Mouse (Mus musculus) frontal cortex, postnatal 25 days (tissue): ENCODE data around the gene Clip1.

Experiments
- DNase-seq, 2 experiments: peaks; one replicate each; pipeline ENCODE4 v3.0.0; 2022; ENCODE audit warnings: low spot score in 2 of 2

The Clip1 gene

DNA sequence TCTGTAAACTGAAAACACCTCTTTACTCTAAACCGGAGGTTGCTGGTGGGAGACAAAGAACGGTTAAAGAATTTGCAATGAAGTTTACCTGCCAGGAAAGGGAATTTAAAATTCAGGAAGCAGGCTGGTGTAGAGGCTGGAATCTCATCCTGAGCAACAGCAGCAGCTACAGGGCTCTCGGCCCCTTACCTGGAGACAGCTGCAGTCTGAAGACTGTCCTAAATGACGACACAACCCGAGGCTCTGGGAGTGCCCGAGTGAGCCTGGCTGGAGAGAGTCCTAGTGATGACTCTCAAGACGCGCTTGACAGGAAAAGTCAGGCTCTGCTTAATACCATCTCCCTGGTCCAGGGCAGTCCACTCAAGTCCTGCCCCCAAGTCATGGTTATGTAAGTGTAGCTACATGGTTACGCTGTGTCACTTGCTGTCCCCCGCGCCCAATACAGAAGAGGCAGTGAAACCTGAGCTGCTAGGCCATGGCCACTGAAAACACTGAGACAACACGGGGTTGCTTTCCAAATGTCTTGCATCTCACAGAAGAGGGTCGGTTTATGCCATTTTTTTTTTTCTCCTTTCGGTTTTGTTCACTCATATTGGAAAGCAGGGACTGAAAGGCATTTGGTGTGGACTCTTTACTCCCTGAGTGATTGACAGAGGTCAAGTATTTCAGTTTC lies 13.5 kb downstream of the Clip1 start:
- no peak for DNase-seq

DNA sequence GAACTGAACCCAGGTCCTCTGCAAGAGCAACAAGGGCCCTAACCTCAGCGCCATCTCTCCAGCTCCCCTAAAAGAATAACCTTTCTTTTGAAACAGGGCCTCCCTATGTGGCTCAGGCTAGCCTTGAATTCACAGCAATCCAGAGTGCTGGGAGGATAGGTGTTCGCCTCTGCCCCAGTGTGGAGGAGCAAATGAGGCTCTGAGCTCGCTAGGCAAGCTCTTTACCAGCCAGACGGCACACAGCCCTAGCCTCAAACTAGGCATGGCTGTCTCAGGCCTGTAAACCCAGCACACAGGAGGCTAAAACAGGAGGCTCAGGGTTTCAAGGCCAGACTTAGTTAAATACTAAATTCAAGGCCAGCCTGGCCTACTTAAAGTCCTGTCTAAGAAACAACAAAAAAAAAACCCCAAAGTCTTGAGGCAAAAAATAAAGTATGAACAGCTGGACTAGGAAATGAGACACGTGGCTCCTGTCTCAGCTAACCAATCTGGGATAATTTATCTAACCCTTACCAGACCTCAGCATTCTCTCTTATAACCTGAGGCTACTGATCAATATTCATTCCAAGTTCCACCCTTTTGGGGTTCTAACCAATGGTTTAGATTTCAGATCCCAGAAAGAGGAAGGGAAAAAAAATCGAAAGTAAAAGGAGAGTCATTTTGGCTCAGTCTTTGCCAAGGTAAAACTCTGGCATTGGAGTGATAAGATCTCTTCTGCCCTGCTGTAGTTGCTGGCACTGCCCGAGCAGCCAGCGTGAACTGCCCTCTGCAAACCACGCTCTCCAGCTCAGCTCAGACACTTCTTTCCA lies 14.2 kb downstream of the Clip1 start:
- no peak for DNase-seq

DNA sequence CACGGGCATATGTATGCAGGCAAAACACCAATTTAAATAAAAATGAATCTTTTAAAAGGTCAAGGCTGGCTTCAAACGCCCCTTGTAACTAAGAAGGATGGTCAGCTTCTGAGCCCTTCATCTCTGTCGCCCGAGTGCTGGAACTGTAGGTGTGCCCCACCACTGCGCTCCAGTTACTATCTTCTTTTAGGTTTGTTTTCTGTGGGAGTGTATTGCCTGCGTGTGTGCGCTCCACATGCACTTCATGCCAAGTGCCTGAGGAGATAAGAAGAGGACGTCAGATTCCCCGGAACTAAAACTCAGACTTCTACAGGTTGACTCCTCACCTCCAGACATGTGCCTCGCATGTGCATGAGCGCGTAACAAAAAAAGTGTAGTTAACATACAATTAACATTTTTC lies 16.5 kb downstream of the Clip1 start:
- no peak for DNase-seq

DNA sequence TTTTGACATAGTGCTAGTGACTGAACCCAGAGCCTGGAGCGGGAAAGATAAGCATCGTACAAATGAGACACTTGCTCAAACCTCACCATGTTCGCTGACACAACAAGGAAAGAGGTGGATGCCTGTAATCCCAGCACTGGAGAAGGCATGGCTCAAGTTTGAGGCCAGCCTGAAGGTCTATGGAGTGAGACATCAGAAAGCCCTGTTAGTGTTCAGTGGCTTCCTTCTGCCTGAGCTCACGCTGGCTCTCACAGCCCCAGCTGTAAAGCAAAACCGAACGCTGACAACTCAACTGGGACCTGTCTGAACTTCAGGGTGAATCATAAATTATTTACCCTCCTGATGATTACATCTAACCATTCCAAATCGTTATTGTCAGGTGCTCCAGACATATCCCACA lies 18.5 kb downstream of the Clip1 start:
- DNase-seq, result no peak

DNA sequence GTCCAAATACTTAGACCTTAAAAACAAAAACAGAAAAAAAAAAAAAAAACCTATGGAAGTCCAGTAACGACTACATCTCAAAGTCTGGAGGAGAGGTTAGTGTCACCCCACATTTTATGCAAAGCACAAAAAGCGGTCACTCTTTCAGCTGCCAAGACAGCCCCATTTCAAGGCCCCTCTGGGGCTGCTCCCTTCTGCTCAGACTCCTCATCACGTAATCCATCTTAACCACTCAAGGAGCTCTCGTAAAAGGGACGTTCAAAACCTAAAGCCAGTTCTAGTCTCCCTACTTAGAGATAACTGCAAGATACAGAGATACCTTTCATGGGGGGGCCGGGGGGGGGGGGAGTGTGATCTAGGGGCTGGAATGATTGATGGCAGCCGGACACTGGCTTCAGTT lies 20.1 kb downstream of the Clip1 start:
- DNase-seq, result no peak

DNA sequence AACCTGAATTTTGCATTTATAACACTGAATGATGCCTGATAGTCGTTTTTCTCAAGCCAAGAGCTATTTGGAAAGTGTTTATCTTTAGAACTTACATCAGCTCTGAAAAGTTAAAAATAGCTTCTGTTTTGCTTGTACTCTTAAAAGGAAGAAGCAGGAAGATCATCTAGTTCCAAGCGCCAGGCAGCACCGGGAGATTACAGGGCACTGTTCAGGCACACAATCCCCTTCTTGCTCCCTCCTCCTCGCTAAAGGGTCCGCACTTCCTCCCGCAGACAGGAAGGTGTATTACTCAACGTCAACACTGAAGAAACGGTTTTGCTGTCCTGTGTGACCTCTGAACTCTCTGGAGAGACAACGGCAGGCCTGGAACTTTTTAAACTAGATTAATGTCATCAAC lies 22.4 kb downstream of the Clip1 start:
- DNase-seq, result no peak

DNA sequence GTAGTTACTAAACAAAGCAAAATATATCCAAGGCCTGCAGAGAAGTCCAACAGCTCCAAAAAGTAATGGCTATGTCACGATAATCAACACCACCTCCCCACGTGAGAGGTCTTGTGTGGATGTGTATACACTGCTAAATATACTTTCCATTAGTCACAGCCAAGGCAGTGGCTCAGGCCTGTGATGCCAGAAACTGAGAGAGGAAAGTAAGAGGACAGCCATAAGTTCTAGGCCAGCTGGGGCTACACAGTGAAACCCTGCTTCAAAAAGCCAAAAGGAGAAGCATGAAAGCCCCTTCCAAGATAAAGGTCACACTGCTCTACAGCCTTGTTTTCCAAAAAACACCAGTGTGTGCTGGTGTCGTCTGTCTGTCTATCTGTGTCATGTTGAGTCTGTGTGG lies 22.8 kb downstream of the Clip1 start:
- DNase-seq, result no peak

DNA sequence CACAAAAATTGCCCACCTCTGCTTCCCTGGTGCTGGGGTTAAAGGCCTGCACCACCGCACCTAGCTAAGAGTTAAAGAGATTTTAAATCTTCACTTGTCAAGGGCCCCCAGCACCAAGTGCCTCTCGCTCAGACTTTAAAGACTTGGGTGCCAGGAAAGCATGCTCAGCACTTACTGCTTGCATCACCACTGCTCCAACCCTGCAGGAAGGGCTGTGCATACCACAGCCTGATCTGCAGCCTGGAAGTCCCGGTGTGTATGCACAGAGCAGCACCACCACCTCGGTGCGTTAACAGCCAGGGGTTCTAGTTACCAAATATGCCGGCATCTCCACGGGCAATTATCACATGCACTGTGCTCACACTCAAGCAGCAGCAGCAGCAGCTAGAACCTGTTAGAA lies 26.8 kb downstream of the Clip1 start:
- DNase-seq, result no peak

DNA sequence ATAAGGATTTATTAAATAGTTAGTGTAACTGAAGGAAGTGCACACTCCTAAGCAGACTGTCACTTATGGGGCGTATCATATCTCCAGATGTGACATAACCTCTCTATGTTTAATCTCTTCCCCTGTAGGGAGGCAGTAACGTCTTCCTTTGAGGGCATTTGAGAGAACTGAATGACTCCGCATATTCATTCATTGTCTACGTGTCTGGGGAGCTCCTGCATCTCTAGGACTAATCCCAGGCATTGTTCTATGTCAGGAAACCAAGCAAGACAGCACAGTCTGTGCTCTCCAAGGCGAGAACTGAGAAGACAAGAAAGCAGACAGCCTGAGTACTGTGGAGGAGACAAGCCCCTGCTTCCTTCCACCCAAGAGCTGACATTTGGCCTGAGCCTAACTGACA lies 29.5 kb downstream of the Clip1 start:
- no peak for DNase-seq

DNA sequence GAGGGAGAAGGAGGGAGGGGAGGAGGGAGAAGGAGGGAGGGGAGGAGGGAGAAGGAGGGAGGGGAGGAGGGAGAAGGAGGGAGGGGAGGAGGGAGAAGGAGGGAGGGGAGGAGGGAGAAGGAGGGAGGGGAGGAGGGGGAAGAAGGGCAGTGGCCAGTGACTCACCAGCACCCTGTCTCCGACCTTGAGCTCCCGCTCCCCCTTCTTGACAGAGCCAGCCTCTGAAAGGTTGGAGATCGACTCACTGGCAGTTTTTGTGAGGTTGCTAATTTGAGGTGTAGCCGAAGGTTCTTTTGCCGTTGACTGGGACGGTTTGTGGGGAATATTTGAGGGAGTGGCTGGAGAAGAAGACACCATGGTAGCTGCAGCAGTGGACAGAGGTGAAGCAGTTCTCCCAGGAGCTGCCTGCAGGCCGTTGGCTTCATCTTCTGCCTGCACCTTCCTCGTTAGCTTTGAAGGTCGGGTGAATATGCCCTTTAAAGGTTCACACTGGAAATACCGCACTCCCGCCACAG lies 31.1 kb downstream of the Clip1 start:
- no peak for DNase-seq

DNA sequence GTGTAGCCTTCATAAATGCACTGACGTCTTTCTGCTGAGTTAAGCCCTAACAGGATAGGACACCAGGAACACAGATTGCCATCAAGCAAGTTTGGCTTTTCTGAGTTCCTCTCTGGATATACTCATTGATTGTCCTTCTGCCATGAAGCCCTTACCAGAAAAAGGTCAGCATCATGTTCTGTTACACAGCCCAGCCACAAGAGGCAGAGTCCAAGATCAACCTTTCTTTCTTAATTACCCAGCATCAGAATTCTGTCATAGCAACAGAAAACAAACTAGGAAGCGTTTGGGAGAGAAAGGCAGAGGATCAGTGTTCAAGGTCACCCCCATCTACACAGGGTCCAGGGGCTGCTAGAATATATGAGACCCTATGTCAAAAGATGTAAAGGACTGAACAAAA lies 33.6 kb downstream of the Clip1 start:
- DNase-seq, result no peak

DNA sequence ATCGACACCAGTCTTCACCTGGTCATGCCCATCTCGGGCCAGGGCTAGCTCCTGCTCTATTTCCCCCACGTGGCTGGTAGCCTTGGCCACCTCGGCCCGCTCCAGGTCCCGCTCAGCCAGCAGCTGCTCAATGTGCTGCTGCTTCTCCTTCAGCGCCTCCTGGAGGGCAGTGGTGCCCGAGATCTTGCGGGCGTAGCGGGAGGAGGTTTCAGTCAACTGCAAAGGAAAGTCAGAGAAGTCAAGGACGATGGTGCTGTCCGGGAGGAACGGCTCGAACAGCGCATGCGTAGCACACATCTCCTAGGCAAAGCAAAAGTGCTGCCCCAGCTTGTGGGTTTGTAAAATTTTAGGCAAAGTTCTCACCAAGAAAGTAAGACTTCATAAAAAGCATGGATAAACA lies 42.0 kb downstream of the Clip1 start:
- DNase-seq, result no peak

DNA sequence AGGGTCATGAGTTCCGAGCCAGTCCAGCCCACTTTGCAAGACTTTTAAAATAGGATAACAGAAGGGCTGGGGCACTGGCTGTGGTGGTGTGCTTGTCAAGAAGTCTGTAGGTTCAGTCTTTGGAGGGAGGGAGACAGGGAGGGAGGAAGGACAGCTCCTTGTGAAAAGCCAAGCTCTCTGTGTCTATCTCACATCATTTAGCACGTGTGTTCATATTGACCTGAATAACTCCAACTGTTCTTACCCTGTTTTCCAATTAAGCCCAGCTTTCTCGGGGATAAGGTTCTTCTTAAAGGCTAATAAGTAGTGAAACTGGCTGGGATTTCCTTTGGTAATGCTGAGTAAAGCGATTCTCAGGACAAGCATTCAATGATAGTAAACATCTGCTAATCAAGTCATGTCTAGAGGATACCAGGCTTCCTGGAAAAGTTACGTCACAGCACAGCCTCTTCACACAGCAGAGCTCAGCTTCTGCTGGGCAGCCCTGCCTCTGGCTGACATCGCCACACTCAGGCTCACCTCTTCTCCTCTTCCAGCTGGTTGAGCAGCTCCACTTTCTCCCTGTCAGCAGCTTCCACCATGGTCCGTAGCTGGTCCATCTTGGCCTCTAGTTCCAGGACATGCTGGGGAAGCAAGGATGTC lies 43.0 kb downstream of the Clip1 start:
- no peak for DNase-seq

DNA sequence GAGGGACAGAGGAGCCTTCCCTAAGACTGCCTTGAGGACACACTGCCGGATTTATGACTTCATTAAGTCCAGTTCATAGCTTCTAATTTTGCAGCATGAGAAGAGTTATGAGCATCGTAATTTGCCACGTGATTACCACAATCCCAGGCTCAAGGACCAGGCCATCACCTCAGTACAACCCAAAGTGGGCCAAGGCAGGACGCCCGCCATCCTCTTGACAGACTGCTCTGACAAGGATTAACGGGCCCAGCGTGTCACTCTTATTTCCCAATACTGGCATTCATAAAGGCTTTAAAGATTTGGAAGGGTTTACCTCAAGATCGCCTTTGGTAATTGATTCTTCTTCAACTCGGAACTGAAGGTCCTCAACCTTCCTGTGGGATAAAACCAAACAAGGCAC lies 44.2 kb downstream of the Clip1 start:
- no peak for DNase-seq

DNA sequence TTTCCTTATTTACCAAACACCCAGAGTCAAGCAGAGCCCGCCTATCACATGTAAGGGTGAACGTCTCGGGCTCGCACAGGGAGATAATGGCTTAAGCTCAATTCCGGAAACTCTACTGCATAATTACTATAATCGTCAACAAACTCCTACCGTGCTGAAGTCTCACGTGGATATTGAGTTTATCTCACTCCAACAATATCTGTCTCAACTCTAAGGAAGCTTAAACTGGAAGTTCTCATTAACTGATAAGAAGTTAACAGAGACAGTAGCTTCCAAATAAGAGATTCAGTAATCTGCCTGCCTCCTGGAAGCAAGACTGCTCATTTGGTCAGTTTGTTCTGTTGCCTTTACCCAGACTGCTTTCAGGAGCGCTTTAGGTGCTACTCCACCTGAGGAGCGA lies 53.2 kb downstream of the Clip1 start:
- DNase-seq, result no peak

DNA sequence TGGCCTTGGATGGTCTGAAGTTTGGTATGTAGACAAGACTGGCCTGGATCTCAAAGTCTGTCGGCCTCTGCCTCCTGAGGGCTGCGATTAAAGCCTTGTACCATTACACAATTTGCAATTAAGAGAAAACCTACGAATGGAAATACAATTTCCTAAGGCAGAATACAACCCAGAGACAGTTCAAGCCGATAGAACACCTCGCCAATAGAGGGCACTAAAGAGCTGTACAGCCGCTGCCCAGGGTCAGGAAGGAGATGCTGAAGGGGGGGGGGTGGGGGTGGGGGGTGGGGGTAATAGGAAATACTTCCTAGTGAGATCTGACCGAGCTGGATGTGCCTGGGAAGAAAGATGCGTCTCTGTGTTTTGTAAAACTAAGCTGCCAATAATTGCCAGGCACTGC lies 57.8 kb downstream of the Clip1 start:
- DNase-seq, result no peak

DNA sequence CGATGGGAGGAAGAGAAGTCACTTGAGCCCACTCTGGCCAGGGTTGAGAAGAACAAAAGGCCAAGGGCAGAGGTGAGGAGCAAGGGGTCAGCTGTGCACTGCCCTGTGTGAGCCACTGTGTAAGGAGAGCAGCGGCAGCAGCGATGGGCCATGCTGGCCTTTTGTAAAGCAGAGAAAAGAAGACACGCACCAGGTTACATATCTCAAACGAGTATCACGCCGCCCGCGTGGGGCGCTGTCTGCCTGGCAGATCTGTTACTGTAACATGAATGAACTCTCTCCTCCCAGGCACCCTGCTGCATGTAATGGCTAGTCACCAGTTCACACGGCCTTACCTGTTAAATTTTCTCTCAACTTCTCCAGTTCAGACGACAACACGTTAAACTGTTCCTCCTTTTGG lies 62.0 kb downstream of the Clip1 start:
- no peak for DNase-seq

DNA sequence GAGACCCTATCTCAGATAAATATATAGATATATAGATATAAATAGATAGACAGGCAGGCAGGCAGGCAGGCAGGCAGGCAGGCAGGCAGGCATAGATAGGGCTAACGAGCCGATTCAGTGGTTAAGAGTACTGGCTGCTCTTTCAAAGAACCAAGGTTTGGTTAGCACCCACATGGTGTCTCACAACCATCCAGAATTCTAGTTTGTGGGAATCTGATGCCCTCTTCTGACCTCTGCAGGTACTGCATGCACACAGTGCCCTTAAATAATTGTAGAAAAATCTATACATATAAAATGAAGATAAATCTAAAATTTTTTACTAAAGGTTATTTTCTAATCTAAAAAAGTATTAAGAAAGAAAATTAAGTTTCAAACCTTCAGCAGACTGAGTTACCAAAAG lies 65.9 kb downstream of the Clip1 start:
- DNase-seq, result no peak

DNA sequence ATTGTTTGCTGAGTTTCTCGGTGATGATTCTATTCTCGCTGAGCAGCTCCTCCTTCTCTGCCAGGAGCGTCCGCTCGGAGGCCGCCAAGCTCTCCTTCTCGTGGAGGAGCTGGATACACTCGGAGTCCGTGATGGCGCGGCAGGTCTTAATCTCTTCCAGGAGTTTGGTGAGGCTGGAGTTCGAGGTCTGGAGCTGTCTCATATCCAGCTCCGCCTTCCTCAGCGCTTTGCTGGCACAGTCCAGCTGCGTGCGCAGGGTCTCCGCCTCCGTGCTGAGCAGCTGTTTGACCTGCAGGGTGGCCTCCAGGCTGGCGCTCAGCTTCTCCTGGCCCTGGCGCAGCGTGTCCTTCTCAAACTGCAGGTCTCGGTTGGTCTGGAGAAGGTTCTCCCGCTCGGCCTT lies 70.2 kb downstream of the Clip1 start:
- DNase-seq, result no peak

DNA sequence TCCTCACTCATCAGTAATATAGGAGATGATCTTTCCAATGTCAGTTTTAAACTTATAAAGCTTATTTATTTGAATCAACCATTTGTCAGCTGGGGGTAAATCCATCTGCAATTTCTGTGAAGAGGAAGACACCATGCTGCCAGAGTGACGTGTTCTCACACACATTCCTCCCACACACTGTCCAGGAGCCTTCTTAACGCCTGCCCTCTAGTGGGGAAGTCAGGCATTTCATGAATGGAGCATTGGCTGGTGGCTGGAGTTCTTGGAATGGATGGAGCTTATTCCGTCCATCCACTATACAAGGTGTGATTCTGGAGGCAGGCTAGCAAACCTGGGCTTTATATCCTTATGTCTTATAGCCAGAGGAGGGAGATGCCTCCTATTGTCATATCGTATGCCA lies 74.6 kb downstream of the Clip1 start:
- DNase-seq, result peak; percentile 79 to 86

DNA sequence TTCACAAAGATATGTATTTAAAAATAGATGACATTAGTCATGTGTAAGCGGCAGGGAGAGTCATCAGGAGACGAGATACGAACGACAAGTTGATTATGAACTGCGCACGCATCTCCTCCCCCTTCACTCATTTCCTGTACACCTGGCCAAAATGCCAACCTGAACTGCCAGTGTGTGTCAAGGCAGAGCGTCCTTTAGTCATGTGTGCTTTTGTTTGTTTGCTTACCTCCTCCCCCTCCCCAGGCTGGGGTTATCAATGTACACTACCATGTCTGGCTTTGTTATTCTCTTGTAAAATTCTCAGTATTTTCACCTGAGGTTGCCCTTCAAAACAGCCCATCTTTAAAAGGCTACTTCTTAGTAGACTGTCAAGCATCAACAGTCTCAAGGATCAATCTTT lies 75.0 kb downstream of the Clip1 start:
- DNase-seq, result no peak

DNA sequence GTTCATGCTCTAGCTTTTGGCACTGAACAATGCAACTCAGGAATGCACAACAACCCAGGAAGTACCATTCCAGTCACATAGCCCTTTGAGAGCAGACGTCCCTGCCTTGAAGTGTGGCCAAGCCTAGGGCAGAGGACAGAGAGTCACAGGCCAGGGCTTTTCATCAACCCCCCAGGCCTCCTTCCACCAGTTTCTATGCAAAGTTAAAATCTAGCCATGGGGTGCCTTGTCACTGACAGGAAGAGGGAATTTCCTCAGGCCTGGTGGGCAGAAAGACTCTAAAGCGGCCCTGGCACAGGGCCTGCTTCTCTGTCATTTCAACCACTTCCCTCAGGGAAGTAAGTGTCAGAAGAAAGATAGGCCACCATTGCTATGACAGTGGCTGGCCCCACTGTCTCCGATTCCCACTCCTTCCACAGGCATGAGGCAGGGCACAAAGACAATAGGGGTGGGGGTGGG lies 77.2 kb downstream of the Clip1 start:
- DNase-seq, result no peak

DNA sequence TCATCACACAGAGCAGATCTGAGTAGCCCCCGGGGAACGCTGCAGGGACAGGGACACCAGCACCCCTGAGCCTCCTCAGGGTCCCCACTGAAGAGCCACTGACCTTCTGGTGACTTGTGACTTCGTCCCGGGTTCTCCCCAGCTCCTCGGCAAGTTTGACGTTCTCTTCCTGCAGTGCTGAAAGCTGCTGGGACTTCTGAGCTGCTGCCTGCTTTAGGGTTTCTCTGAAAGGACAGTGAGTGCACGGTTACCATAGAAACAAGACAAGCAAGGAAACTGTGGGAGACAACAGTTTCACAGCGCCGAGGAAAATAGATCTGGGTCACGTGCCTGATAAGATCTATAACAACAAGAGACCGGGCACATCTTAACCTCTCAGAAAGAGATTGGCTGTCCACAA lies 80.9 kb downstream of the Clip1 start:
- no peak for DNase-seq
